In the genomic region with DNA sequence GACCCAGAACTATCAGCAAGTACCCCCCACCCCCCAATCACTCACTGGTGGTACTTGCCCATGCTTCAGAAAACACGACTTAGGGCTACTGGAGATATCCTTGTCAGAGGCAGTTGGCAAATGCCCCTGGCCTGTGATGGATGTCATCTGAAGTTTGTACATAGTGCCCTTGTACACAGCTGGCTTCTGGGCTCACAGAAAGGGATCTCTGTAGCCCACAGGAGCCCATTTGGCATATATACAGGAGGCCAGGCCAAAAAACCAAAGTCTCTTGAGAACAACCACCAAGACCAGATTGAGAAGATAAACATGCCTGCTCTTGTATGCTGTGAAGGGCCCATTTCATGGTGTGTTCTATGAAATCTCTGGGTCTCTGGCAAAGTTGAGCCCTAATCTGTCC, we compare ENCODE assay signal across 10 mouse cellular contexts.
"Had no signal": no experiment of that assay in that cellular context is flagged by ENCODE, and none has a peak within 500 bp of the region (broad histone marks: within the 10 kb centered on the region; RNA-seq: fewer than 3 reads in every experiment).

No protein-coding gene starts in this region.

- H3K4me1 ChIP-seq: midbrain, embryonic 12.5 days had no signal

- H3K4me2 ChIP-seq: limb, embryonic 15.5 days; midbrain, embryonic 12.5 days had no signal

- ATAC-seq: midbrain, embryonic 16.5 days had no signal

- H3K36me3 ChIP-seq: limb, embryonic 15.5 days; midbrain, embryonic 12.5 days had no signal

- H3K27me3 ChIP-seq: limb, embryonic 15.5 days; midbrain, embryonic 12.5 days had no signal

- H3K27ac ChIP-seq: limb, embryonic 15.5 days; liver, embryonic 14.5 days; midbrain, embryonic 12.5 days; stomach, postnatal 0 days had no signal

- H3K9ac ChIP-seq: limb, embryonic 15.5 days; liver, embryonic 14.5 days; midbrain, embryonic 12.5 days had no signal

- DNase-seq: layer of hippocampus, adult 9-11 months; layer of hippocampus, postnatal 36 days; lung, adult 18-20 months; right cerebral cortex, postnatal 14 days; thymus, postnatal 4 days had no signal

- H3K9me3 ChIP-seq: limb, embryonic 15.5 days; midbrain, embryonic 12.5 days had no signal

- H3K4me3 ChIP-seq: limb, embryonic 15.5 days; midbrain, embryonic 12.5 days had no signal
